Mouse (Mus musculus): Measurements from ENCODE around the gene Rtf1.

DNA sequence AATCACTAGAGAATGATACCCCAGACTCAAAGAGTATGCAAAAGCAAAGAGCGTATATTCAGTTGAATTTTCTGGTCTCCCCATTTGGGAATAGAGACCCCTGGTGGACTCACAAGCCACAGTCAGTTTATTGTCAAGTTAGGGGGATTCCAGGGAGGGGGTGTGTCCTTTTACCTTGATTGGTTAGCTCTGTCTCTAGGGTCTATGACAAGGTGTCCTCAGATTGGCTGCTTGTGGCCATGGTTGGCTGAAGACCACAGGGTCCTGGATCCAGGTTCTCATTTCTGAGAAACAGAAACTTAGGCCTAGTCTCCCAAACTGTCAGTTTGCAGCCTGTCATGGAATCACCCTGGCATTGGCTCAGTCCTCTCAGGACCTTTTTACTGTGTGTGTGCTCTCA, 38.1 kb upstream of the Rtf1 start:
- no peak for TF ChIP-seq CTCF (IDR thresholded peaks at IDR 0.05; ENCODE audit: control insufficient read depth, insufficient read depth, insufficient replicate concordance, low read depth, low read length)
- TF ChIP-seq POLR2A (IDR thresholded peaks at IDR 0.05; ENCODE audit: control insufficient read depth, low read depth, low read length), result no peak

Data from testis, adult 2 months (tissue).